Mouse (Mus musculus): ENCODE measurements around the gene Veph1. TPM values are rescaled to one million over a fixed set of nuclear protein-coding genes. Genes with fewer than 3 reads are reported as not detected.

Veph1 gene
- total and polyA plus RNA-seq, 2 experiments from 2014 or later: 1.4 to 2.4 TPM

- no peak for TF ChIP-seq CTCF (IDR thresholded peaks at IDR 0.05)
- Histone ChIP-seq H3K4me3 (ENCODE audit: low read depth, low read length) (no peak overlapping the region), H3K9ac (replicated peaks; ENCODE audit: low read length, poor library complexity, severe bottlenecking) (no peak overlapping the region), H3K27ac (ENCODE audit: low read depth, low read length) (no peak overlapping the region), H3K27me3 (ENCODE audit: insufficient read depth, low read length) (no peaks in the 10 kb centered on the region), H3K4me1 (ENCODE audit: insufficient read depth, low read length) (no peaks in the 10 kb centered on the region; the same call in 1 of the 2 replicates), H3K4me2 (ENCODE audit: low read depth, low read length, poor library complexity, severe bottlenecking) (no peak overlapping the region), H3K36me3 (ENCODE audit: insufficient read depth, low read length) (no peaks in the 10 kb centered on the region), H3K9me3 (ENCODE audit: low read length) (no peaks in the 10 kb centered on the region)
- WGBS: 89% methylated on average over 22 of the region's 23 CpGs
- ATAC-seq (ENCODE audit: low FRiP score) (no peak), DNase-seq (ENCODE audit: low spot score) (no peak)
Measured at GRCm38 (mm10) chr3:66078026-66078721, 218.5 kb downstream of the Veph1 start.

DNA sequence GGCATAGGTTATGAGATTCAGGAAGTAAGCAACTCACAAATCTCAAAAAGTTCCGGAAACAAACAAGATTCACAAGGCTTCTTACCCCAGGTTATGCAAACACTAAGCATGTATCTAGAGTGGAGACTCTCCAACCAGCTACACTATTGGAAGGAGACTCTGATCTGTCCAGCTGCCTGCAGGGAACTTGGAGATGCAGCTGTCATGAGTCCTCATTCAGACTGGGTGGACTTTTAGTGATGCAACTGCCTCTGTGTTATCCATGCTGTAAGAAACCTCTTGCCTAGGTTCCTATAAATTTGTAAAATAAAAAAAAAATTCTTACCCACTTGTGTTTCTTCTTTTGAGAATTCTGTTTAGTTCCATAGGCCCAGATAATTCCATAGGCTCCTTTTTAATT lies 226.4 kb downstream of the Veph1 start:
- Histone ChIP-seq H3K9me3 (ENCODE audit: low read length) (no peaks in the 10 kb centered on the region), H3K4me2 (ENCODE audit: low read depth, low read length, poor library complexity, severe bottlenecking) (no peak overlapping the region), H3K9ac (replicated peaks; ENCODE audit: low read length, poor library complexity, severe bottlenecking) (no peak overlapping the region), H3K4me3 (ENCODE audit: low read depth, low read length) (no peak overlapping the region), H3K36me3 (ENCODE audit: insufficient read depth, low read length) (no peaks in the 10 kb centered on the region), H3K27ac (ENCODE audit: low read depth, low read length) (no peak overlapping the region), H3K4me1 (ENCODE audit: insufficient read depth, low read length) (no peaks in the 10 kb centered on the region), H3K27me3 (ENCODE audit: insufficient read depth, low read length) (no peaks in the 10 kb centered on the region)
- 100% methylated on average over 1 of the region's 1 CpGs for WGBS
- ATAC-seq (ENCODE audit: low FRiP score) (no peak), DNase-seq (ENCODE audit: low spot score) (no peak)
- TF ChIP-seq CTCF (IDR thresholded peaks at IDR 0.05): no peak

DNA sequence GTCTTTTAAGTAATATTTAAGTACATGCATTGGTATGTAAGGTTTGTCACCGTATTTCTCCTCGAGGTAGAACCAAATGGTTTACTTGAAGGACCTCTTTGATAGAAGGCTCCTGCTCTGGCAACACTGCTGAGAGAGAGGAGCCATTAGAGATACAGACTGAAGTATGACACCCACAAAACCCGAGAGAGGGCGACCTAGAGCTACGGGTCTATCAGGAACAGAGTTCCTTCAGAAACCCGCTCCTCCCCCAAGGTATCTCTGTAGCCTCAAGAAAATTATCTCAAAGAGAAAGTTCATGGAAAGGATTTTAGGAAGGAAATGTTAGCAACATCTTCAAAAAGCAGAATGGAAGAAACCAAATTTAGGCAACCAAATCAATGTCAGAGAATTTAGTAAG lies 232.8 kb downstream of the Veph1 start:
- TF ChIP-seq CTCF (IDR thresholded peaks at IDR 0.05): no peak
- Histone ChIP-seq H3K36me3 (ENCODE audit: insufficient read depth, low read length) (no peaks in the 10 kb centered on the region), H3K4me3 (ENCODE audit: low read depth, low read length) (no peak overlapping the region), H3K4me1 (ENCODE audit: insufficient read depth, low read length) (no peaks in the 10 kb centered on the region), H3K27ac (ENCODE audit: low read depth, low read length) (no peak overlapping the region), H3K27me3 (ENCODE audit: insufficient read depth, low read length) (no peaks in the 10 kb centered on the region), H3K4me2 (ENCODE audit: low read depth, low read length, poor library complexity, severe bottlenecking) (no peak overlapping the region), H3K9me3 (ENCODE audit: low read length) (no peaks in the 10 kb centered on the region), H3K9ac (replicated peaks; ENCODE audit: low read length, poor library complexity, severe bottlenecking) (no peak overlapping the region)
- no peak for DNase-seq (ENCODE audit: low spot score)
- 56% methylated on average over 6 of the region's 6 CpGs for WGBS
- no peak for ATAC-seq (ENCODE audit: low FRiP score)

DNA sequence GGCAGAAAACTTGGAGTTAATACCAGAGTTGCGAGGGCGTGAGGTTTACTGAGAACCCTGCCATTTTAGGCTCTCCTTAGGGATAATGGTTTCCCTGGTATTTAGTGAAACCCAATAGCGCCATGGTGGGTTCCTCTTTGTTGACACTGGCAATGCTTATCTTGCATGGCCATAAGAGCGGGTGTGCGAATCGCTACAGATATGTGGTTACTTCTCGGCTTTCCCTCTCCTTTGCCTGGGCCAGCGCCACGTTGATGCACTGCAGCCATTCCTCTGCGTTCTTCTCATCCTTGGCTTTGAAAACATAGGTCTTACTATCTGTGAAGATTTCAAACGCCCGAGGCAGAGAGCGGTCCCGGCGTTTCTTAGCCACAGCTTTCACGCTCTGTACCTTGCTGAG lies 239.7 kb downstream of the Veph1 start:
- DNase-seq (ENCODE audit: low spot score): no peak
- no peaks in the 10 kb centered on the region for H3K4me1 ChIP-seq (ENCODE audit: insufficient read depth, low read length)
- no peak overlapping the region for H3K4me3 ChIP-seq (ENCODE audit: low read depth, low read length)
- H3K9ac ChIP-seq (replicated peaks; ENCODE audit: low read length, poor library complexity, severe bottlenecking): no peak overlapping the region
- ATAC-seq (ENCODE audit: low FRiP score): no peak
- no peak overlapping the region for H3K27ac ChIP-seq (ENCODE audit: low read depth, low read length)
- TF ChIP-seq CTCF (IDR thresholded peaks at IDR 0.05): no peak
- no peaks in the 10 kb centered on the region for H3K27me3 ChIP-seq (ENCODE audit: insufficient read depth, low read length)
- WGBS: 96% methylated on average over 16 of the region's 16 CpGs
- H3K4me2 ChIP-seq (ENCODE audit: low read depth, low read length, poor library complexity, severe bottlenecking): no peak overlapping the region
- H3K9me3 ChIP-seq (ENCODE audit: low read length): no peaks in the 10 kb centered on the region
- H3K36me3 ChIP-seq (ENCODE audit: insufficient read depth, low read length): no peaks in the 10 kb centered on the region

- H3K27me3 ChIP-seq (ENCODE audit: insufficient read depth, low read length): no peaks in the 10 kb centered on the region
- 96% methylated on average over 7 of the region's 7 CpGs for WGBS
- H3K36me3 ChIP-seq (ENCODE audit: insufficient read depth, low read length): no peaks in the 10 kb centered on the region
- no peak overlapping the region for H3K27ac ChIP-seq (ENCODE audit: low read depth, low read length)
- no peak overlapping the region for H3K9ac ChIP-seq (replicated peaks; ENCODE audit: low read length, poor library complexity, severe bottlenecking)
- no peak overlapping the region for H3K4me3 ChIP-seq (ENCODE audit: low read depth, low read length)
- ATAC-seq (ENCODE audit: low FRiP score) (no peak), DNase-seq (ENCODE audit: low spot score) (no peak)
- H3K9me3 ChIP-seq (ENCODE audit: low read length): no peaks in the 10 kb centered on the region
- no peaks in the 10 kb centered on the region for H3K4me1 ChIP-seq (ENCODE audit: insufficient read depth, low read length)
- no peak for TF ChIP-seq CTCF (IDR thresholded peaks at IDR 0.05)
- H3K4me2 ChIP-seq (ENCODE audit: low read depth, low read length, poor library complexity, severe bottlenecking): no peak overlapping the region
Measured at GRCm38 (mm10) chr3:66055652-66056051, 241.0 kb downstream of the Veph1 start.

DNA sequence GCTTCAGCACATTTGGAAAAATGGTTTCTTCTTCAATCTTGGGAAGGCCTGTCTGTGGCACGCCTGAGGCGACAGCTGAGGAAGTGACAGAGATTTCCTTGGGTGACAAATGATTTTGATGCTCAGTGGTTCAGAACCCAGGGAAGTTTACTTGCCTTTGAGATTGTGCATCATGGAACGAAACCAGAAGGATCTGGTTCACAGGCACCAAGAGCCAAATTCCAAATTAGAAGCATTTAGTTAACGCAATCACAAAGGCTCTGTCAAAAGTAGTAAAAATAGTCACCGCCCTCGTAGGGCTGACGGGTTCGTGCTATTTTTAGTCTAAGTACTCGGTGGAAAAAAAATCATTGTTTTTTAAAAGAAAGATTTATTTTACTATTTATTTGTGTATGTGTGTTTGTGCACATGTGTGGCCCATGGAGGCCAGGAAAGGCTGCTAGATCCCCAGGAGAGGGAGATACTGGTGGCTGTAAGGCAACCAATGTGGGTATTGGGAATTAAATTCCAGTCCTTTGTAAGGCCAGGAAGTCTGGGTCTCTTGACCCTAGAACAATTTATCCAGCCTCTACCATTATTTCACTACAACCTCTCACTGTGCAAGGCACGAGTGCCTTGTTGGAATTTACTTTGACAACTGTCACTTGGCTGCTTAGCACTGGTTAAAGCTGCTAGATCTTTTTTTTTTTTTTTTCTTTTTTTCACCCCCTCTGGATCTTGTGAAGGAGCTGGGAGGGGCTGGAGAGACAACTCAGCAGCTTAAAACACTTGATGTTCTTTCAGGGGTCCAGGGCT lies 246.3 kb downstream of the Veph1 start:
- no peaks in the 10 kb centered on the region for H3K9me3 ChIP-seq (ENCODE audit: low read length)
- H3K4me2 ChIP-seq (ENCODE audit: low read depth, low read length, poor library complexity, severe bottlenecking): no peak overlapping the region
- no peaks in the 10 kb centered on the region for H3K36me3 ChIP-seq (ENCODE audit: insufficient read depth, low read length)
- no peak for TF ChIP-seq CTCF (IDR thresholded peaks at IDR 0.05)
- H3K4me3 ChIP-seq (ENCODE audit: low read depth, low read length): no peak overlapping the region
- WGBS: 62% methylated on average over 10 of the region's 10 CpGs
- no peak overlapping the region for H3K9ac ChIP-seq (replicated peaks; ENCODE audit: low read length, poor library complexity, severe bottlenecking)
- H3K27ac ChIP-seq (ENCODE audit: low read depth, low read length): no peak overlapping the region
- no peak for ATAC-seq (ENCODE audit: low FRiP score)
- no peaks in the 10 kb centered on the region for H3K4me1 ChIP-seq (ENCODE audit: insufficient read depth, low read length)
- H3K27me3 ChIP-seq (ENCODE audit: insufficient read depth, low read length): no peaks in the 10 kb centered on the region
- DNase-seq (ENCODE audit: low spot score): no peak

Data from midbrain, postnatal 0 days (tissue).